Mouse (Mus musculus): ENCODE data around the gene Pgap3. TPM values are rescaled to one million over a fixed set of nuclear protein-coding genes. Genes with fewer than 3 reads are reported as not detected.

Pgap3 gene
- total RNA-seq, 2 experiments from 2014 or later, result 5.4 to 10.6 TPM

DNA sequence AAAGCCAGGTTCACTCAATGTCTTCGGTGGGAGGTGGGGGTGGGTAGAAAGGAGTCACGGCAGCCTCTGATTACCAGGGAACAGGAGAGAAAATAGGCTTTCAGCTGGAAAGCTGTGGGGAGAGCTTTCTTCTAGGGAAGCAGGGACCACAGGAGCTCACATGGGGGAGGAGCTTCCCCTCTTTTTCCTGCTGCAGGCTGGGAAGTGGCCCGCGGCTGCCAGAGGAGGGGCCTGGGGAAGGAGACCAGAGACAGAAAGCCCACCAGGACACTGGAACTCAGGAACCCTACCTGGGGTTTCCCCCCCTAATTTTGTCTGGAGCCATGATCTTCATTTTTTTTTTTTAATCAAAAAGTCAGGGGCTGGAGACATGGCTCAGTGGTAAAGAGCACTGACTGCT lies 59.7 kb downstream of the Pgap3 start:
- no peak for ATAC-seq (replicated peaks; ENCODE audit: low FRiP score, low TSS enrichment, poor library complexity, severe bottlenecking)

DNA sequence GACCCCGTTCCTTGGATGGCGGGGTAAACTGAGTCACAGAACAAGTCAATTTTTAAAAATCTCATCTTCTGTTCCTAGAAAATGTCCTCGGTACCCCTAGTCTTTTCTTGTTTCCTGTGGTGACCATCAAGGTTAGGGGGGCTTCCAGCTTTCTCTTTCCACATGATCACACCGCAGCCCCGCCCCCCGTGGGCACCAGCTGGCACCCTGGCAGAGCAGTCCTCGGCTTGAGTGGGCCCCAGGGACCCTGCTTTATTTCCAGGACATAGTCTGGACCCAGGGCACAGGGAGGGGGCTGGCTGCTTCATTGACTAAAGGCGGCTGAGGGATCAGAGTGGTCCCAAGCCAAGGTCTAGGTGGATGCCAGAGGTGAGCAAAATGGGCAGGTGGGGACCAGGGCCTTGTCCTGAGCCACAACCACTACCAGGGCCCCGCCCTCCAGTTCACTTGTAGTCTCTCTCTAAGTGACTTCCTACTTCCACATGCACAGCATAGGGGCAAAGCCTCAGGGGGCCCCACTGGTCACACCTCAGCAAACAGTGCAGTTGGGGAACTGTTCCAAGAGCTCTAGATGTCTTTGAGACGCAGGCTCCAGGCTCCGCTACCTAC lies 60.5 kb downstream of the Pgap3 start:
- no peak for ATAC-seq (replicated peaks; ENCODE audit: low FRiP score, low TSS enrichment, poor library complexity, severe bottlenecking)

DNA sequence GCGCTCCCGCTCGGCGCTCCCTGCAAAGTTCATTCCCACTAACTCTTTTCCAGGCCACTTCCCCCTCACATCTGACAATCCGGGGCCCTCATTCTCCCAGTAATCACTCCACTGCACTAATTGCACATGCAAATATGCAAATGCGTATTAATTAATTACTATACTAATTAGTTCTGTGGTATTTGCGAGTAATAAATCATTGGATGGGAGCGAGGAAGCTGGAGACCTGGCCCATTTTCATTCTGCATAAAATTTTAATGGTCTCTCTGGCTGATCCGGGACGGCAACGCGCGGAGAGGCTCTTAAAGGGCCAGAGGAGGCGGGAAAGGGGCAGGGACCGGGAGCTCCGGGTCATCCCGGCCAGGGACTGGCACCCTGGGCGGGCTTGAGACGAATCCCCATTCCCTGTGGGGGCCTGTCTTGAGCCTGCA lies 61.2 kb downstream of the Pgap3 start:
- ATAC-seq (replicated peaks; ENCODE audit: low FRiP score, low TSS enrichment, poor library complexity, severe bottlenecking), result no peak

Other genes starting within 250 kb of the Pgap3 start
- 81.3 and 88.8 TPM in 2 replicates for gene Med1, start 207.2 kb downstream of the Pgap3 start, total RNA-seq (2014; fragmentation: Nextera tagmentation)
- gene Med1, start 207.2 kb downstream of the Pgap3 start, total RNA-seq (2017), result 52.9 and 57.0 TPM in 2 replicates
- 73.2 and 76.6 TPM in 2 replicates for gene Cdk12, start 197.4 kb downstream of the Pgap3 start, total RNA-seq (2014; fragmentation: Nextera tagmentation)
- 56.8 and 65.8 TPM in 2 replicates for gene Cdk12, start 197.4 kb downstream of the Pgap3 start, total RNA-seq (2017)
- gene Neurod2, start 70.8 kb downstream of the Pgap3 start, total RNA-seq (2014; fragmentation: Nextera tagmentation), result not detected in 2 replicates
- not detected in 2 replicates for gene Neurod2, start 70.8 kb downstream of the Pgap3 start, total RNA-seq (2017)
- gene Ppp1r1b, start 52.1 kb downstream of the Pgap3 start, total RNA-seq (2014; fragmentation: Nextera tagmentation), result not detected in 2 replicates
- gene Ppp1r1b, start 52.1 kb downstream of the Pgap3 start, total RNA-seq (2017), result not detected in 2 replicates
- gene Stard3, start 42.1 kb downstream of the Pgap3 start, total RNA-seq (2014; fragmentation: Nextera tagmentation), result 11.9 and 28.5 TPM in 2 replicates
- 10.6 and 18.2 TPM in 2 replicates for gene Stard3, start 42.1 kb downstream of the Pgap3 start, total RNA-seq (2017)
- gene Tcap, start 16.7 kb downstream of the Pgap3 start, total RNA-seq (2014; fragmentation: Nextera tagmentation), result not detected in 2 replicates
- not detected in 2 replicates for gene Tcap, start 16.7 kb downstream of the Pgap3 start, total RNA-seq (2017)
- gene Pnmt, start 14.0 kb downstream of the Pgap3 start, total RNA-seq (2014; fragmentation: Nextera tagmentation), result not detected in 2 replicates
- not detected in 2 replicates for gene Pnmt, start 14.0 kb downstream of the Pgap3 start, total RNA-seq (2017)
- not detected in 2 replicates for gene Erbb2, start 12.0 kb upstream of the Pgap3 start, total RNA-seq (2014; fragmentation: Nextera tagmentation)
- not detected in 2 replicates for gene Erbb2, start 12.0 kb upstream of the Pgap3 start, total RNA-seq (2017)
- gene Mien1, start 38.5 kb upstream of the Pgap3 start, total RNA-seq (2014; fragmentation: Nextera tagmentation), result 75.6 and 75.9 TPM in 2 replicates
- gene Mien1, start 38.5 kb upstream of the Pgap3 start, total RNA-seq (2017), result 15.7 and 32.3 TPM in 2 replicates
- 0.82 and 1.7 TPM in 2 replicates for gene Grb7, start 45.9 kb upstream of the Pgap3 start, total RNA-seq (2014; fragmentation: Nextera tagmentation)
- not detected in 2 replicates for gene Grb7, start 45.9 kb upstream of the Pgap3 start, total RNA-seq (2017)
- gene Ikzf3, start 145.5 kb upstream of the Pgap3 start, total RNA-seq (2014; fragmentation: Nextera tagmentation), result 3.1 and 12.1 TPM in 2 replicates
- gene Ikzf3, start 145.5 kb upstream of the Pgap3 start, total RNA-seq (2017), result 0.46 and 1.9 TPM in 2 replicates
- 5.0 TPM in 1 of 2 replicates, not detected in the other for gene Zpbp2, start 150.6 kb upstream of the Pgap3 start, total RNA-seq (2014; fragmentation: Nextera tagmentation)
- gene Zpbp2, start 150.6 kb upstream of the Pgap3 start, total RNA-seq (2017), result 0.99 TPM in 1 of 2 replicates, not detected in the other
- gene Ormdl3, start 186.9 kb upstream of the Pgap3 start, total RNA-seq (2014; fragmentation: Nextera tagmentation), result 28.3 and 38.6 TPM in 2 replicates
- gene Ormdl3, start 186.9 kb upstream of the Pgap3 start, total RNA-seq (2017), result 20.7 and 21.7 TPM in 2 replicates
- gene Lrrc3c, start 197.8 kb upstream of the Pgap3 start, total RNA-seq (2014; fragmentation: Nextera tagmentation), result not detected in 2 replicates
- gene Lrrc3c, start 197.8 kb upstream of the Pgap3 start, total RNA-seq (2017), result not detected in 2 replicates
- 1.1 TPM in 1 of 2 replicates, not detected in the other for gene Gm12355, start 225.2 kb upstream of the Pgap3 start, total RNA-seq (2014; fragmentation: Nextera tagmentation)
- gene Gm12355, start 225.2 kb upstream of the Pgap3 start, total RNA-seq (2017), result 1.4 and 3.9 TPM in 2 replicates
- gene Gsdma3, start 225.9 kb upstream of the Pgap3 start, total RNA-seq (2014; fragmentation: Nextera tagmentation), result not detected in 2 replicates
- gene Gsdma3, start 225.9 kb upstream of the Pgap3 start, total RNA-seq (2017), result not detected in 2 replicates
- gene Gsdma2, start 246.3 kb upstream of the Pgap3 start, total RNA-seq (2014; fragmentation: Nextera tagmentation), result not detected in 2 replicates
- not detected in 2 replicates for gene Gsdma2, start 246.3 kb upstream of the Pgap3 start, total RNA-seq (2017)